Mouse (Mus musculus) right cerebral cortex, postnatal 14 days (tissue): ENCODE results near the gene Tnip1.
A peak's percentile ranks its signal among the peaks of the same experiment; 100 is the strongest.

Source experiments
- DNase-seq: peaks from one replicate; pipeline ENCODE4 v3.0.0; 2022

The Tnip1 gene

GRCm38 (mm10) chr11:54962810-54963209, at the start of gene Tnip1:
TSS of gene Tnip1 (minus strand) at chr11:54962917.
- no peak for DNase-seq

- DNase-seq, result no peak
These were observed 48.7 kb upstream of the Tnip1 start for GRCm38 (mm10) chr11:55011440-55011839.

DNA sequence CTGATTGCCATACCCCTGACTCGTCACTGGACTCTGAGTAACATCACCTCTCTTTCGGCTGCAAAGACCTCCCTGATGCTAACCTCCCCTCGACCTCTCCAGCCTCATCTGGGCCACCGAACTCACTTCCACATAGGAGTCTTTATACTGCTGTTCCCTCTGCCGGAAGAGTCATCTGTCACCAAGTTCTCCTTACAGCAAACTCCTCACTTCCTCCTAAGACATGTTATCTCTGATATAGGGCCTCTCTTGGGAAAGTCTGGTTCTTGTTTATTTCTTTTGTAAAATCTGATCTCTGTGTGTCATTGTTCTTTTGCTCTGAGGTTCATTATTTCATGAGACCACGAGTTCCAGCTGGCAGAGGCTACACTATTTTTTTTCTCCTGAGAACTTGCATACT, 45.5 kb upstream of the Tnip1 start:
- DNase-seq, result no peak

- no peak for DNase-seq
These were observed 43.0 kb upstream of the Tnip1 start for GRCm38 (mm10) chr11:55005684-55006083.

DNA sequence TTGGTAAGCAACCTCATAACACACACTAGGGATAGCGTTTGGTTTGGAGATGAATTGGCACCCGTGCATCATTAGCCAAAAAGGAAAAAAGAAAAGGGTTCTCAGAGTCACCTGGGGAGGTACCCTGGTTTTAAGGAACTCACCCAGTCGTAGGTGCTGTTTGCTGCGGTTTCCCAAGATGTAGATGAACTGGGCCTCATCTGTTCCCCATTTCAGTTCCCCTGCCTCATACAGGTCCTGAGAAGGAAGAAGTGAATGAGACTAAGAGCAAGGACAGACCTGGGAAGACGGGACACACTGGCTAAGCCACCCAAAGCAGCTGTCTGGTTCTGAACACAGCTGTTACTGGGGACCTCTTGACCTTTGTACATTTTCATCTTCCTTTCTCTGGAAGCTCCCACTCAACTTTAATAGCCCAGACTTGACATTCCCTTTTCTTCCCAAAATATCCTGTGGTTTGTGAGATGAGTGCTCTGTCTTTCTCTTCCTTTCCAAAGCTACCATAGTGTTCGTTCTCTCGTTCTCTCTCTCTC, 42.3 kb upstream of the Tnip1 start:
- no peak for DNase-seq

DNA sequence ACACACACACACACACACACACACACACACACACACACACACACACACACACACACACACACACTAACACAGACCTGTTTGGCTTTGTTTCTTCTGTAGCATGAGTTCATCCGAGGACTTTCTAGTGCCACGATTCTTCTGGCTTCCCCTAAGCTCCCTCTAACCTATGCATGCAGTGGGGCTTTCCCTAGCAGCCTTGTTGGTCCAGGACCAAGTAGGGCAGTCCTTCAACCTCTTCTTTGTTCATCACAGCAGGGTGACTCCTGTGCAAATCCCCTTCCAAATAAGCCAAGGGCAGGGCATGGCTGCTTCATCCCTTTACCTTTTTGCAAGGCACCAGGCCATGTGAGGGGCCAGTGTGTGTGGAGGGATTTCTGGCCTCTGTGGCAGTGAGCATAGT, 36.0 kb upstream of the Tnip1 start:
- no peak for DNase-seq

- peak; percentile 55 for DNase-seq
These were observed 35.6 kb upstream of the Tnip1 start for GRCm38 (mm10) chr11:54998284-54998683.

GRCm38 (mm10) chr11:54996176-54996575, 33.5 kb upstream of the Tnip1 start:
- DNase-seq, result no peak

- DNase-seq, result no peak
These were observed 27.2 kb upstream of the Tnip1 start for GRCm38 (mm10) chr11:54989920-54990319.

GRCm38 (mm10) chr11:54988754-54989349, 26.1 kb upstream of the Tnip1 start:
- no peak for DNase-seq

- peak; percentile 60 for DNase-seq
These were observed 25.3 kb upstream of the Tnip1 start for GRCm38 (mm10) chr11:54987974-54988373.

DNA sequence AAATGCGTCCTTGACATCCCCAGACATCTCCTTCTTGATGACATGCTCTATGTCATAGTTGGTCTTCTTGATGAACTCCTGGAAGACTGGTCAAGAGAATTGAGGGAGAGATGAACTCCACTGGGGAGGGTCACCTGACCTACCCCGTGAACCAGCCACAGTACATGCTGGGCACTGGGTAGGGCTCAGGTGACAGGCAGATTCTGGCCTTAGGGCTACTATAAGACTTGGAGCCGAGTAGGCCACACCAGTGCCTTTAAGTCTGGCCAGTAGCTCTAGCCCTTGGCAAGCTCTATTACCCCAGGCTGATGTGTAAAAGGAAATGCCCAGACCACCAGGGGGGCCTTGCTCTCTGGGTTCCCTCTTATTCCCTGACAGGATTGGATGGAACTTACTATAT, 22.4 kb upstream of the Tnip1 start:
- DNase-seq, result no peak

DNA sequence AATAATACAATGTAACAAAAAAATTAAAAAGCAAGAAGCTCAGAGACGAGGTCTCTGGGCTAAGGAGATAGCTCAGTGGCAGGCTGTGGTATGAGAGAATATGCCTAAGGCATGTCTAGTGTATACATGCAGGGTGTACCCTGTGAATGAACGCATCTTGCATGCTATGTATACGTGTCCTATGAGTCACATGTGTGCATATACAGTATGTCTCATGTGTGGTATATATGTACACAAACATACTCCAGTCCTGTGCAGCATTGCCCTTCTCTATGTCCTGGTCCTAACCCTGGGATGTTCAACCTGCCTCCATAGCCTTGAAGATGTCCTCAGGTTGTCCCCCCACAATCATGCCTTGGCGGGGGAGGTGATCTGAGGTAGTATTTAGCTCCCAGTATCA, 21.9 kb upstream of the Tnip1 start:
- no peak for DNase-seq

DNA sequence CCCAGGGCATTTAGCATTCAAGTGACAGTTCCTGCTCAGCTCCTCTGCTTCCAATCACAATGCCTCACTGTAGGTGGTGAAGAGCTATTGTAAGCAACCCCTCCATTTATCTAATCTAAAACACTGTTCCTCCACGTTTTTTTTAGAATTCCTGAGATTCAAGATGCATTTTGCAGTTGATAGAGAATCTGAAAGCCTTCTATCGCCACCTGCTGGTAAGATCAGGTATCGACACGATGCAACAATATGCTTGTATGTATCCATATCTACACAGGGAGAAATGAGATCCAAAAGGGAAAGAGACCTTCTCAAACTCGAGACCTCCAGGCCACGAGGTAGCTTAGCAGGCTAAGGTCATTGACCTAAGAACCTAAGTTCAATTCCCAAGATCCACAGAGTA, 21.4 kb upstream of the Tnip1 start:
- peak; percentile 87 for DNase-seq

- no peak for DNase-seq
These were observed 19.8 kb upstream of the Tnip1 start for GRCm38 (mm10) chr11:54982520-54982919.

GRCm38 (mm10) chr11:54981630-54982029, 18.9 kb upstream of the Tnip1 start:
- DNase-seq, result no peak

- no peak for DNase-seq
These were observed 14.7 kb upstream of the Tnip1 start for GRCm38 (mm10) chr11:54977385-54977937.

DNA sequence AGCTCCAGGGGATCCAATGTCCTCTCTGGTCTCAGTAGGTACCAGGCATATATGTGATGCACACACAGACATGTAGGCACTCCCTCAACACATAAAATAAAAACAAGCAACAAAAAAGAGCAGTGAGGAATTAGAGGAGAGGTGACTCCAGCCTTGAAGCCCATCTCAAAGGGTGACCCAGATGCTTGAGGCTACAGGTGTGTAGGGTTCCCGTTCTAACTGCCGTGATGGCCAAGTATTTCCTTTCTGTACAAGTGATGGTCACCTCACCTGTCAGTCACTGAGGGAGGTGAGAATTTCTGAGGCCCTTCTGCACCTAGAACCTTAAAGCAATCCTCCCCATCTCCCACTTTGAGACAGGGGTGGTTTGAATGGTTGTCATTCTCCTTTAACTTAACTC, 13.6 kb upstream of the Tnip1 start:
- DNase-seq, result no peak

DNA sequence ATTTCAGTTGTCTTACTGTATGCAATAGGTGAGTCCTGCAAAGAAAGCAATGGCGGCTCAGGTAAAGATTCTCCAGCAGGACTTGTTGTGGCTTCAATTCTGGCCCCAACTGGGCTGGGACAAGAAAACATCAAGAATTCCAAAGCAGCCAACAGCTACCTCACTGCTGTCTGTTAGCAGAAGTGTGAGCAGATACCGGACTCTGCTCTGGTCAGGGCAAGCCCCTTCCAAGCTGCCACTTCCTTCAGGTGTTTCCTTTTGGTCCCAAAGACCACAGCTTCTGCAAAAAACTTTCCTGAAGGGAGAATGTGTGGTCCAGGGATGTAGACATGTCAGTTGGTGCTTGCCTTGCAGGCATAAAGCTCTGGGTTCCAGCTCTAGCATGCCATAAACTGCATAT, 13.0 kb upstream of the Tnip1 start:
- no peak for DNase-seq

DNA sequence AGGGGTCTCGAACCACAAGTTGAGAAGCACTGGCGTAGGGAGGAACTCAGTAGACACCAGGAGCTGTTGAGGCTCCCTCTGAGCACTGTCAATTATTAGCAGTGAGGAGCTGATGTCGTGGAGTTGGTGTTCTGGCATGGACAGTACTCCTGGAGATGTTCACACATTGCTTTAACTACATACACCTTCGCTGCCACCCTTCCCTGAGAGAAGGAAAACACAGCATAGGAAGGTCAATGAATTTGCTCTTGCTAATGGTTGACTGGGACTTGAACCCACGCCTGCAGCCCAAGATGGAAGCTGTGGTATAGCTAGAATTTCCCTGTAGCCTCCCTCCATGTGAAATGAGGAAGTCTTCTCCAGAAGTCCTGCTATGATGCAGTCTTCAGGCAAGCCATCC, 12.6 kb upstream of the Tnip1 start:
- no peak for DNase-seq

DNA sequence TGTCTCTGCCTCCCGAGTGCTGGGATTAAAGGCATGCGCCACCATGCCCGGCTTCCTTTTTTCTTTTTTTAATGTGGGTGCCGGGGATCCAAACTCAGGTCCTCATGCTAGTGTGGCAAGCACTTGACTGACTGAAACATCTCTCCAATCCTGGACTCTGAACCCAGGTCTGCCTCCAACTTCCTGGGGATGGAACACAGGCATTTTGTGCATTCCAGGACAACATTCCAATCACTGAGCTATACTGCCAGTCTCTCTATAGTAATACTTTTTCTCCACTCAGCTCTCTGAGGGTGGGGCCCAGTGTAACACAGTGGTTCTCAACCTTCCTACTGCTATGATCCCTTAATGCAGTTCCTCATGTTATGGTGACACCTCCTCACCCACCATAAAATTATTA, 11.9 kb upstream of the Tnip1 start:
- DNase-seq, result no peak

GRCm38 (mm10) chr11:54973481-54974212, 10.9 kb upstream of the Tnip1 start:
- DNase-seq, result peak; percentile 54

- DNase-seq, result no peak
These were observed 10.1 kb upstream of the Tnip1 start for GRCm38 (mm10) chr11:54972789-54973188.

- no peak for DNase-seq
These were observed 9.5 kb upstream of the Tnip1 start for GRCm38 (mm10) chr11:54972049-54972723.
